Mouse (Mus musculus) liver, adult 10 weeks (tissue): Measurements from ENCODE around the gene Narf. TPM values are rescaled to one million over a fixed set of nuclear protein-coding genes. Genes with fewer than 3 reads are reported as not detected.

Experiments used
- polyA plus RNA-seq: library from polyadenylated mRNA; stranded (reverse); fragments of 350-450 nt; fragmentation: Illumina TruSeq; extraction: RNeasy Lipid Tissue Mini Kit (QIAGEN cat#74804); gene quantifications from one replicate; pipeline ENCODE4 v1.2.3, GENCODE M21; 2014; ENCODE audit warnings: low read depth, low replicate concordance

Narf gene
- polyA plus RNA-seq: 14.6 TPM

GRCm38 (mm10) chr11:121236564-121237344 lies at the start of gene Narf:
Gene Narf (plus strand): TSS chr11:121237253.

GRCm38 (mm10) chr11:121204161-121205006 lies 32.7 kb upstream of the Narf start, which contains the start of the genes Hexdc and Ogfod3:
Gene Hexdc (plus strand): TSS chr11:121204433.
Gene Ogfod3 (minus strand): TSS chr11:121204711.

GRCm38 (mm10) chr11:121229018-121229439 lies 8.0 kb upstream of the Narf start, which contains the start of gene Cybc1:
Gene Cybc1 (minus strand): TSS chr11:121229322.

GRCm38 (mm10) chr11:121259160-121260100 lies 22.4 kb downstream of the Narf start, which contains the start of gene Foxk2:
Gene Foxk2 (plus strand): TSS chr11:121259990.

Other genes with a start within 250 kb of the Narf start
- 20.9 TPM for gene Csnk1d, start 245.9 kb upstream of the Narf start, polyA plus RNA-seq
- gene Cd7, start 197.8 kb upstream of the Narf start, polyA plus RNA-seq: 0.42 TPM
- gene Sectm1b, start 173.7 kb upstream of the Narf start, polyA plus RNA-seq: not detected
- gene Sectm1a, start 156.0 kb upstream of the Narf start, polyA plus RNA-seq: 1.0 TPM
- not detected for gene Tex19.2, start 118.6 kb upstream of the Narf start, polyA plus RNA-seq
- not detected for gene Tex19.1, start 91.1 kb upstream of the Narf start, polyA plus RNA-seq
- gene Uts2r, start 77.0 kb upstream of the Narf start, polyA plus RNA-seq: not detected
- 1.9 TPM for gene Hexdc, start 32.8 kb upstream of the Narf start, polyA plus RNA-seq
- gene Ogfod3, start 32.5 kb upstream of the Narf start, polyA plus RNA-seq: 1.5 TPM
- 5.5 TPM for gene Cybc1, start 7.9 kb upstream of the Narf start, polyA plus RNA-seq
- gene Foxk2, start 22.7 kb downstream of the Narf start, polyA plus RNA-seq: 5.3 TPM
- 35.5 TPM for gene Wdr45b, start 117.2 kb downstream of the Narf start, polyA plus RNA-seq
- 0.95 TPM for gene Rab40b, start 151.0 kb downstream of the Narf start, polyA plus RNA-seq
- 7.2 TPM for gene Fn3krp, start 184.1 kb downstream of the Narf start, polyA plus RNA-seq
- 3.8 TPM for gene Fn3k, start 197.7 kb downstream of the Narf start, polyA plus RNA-seq
- 13.7 TPM for gene Tbcd, start 214.7 kb downstream of the Narf start, polyA plus RNA-seq